Mouse (Mus musculus) left cerebral cortex, postnatal 14 days (tissue): ENCODE measurements around the gene Grik4. TPM values are rescaled to one million over a fixed set of nuclear protein-coding genes. Genes with fewer than 3 reads are reported as not detected.

Experiments used
- DNase-seq, 2 experiments: peaks; one replicate each; pipeline ENCODE4 v3.0.0; 2021 to 2022; ENCODE audit warnings: low spot score in 2 of 2, mixed read lengths in 1 of 2
- intact Hi-C: fragments of 180-260 bp; cut with DNase I; formaldehyde crosslinking; loops from one replicate; pipeline ENCODE4 v1.15.1; 2025
- microRNA-seq, 2 experiments: library from miRNA; unstranded; fragments of <30 nt; microRNA quantifications; one replicate each; pipeline ENCODE4 v1.2.0; 2022
- total RNA-seq, 2 experiments: library from RNA; stranded (reverse); gene quantifications; 2 replicates each; pipeline ENCODE4 v1.2.3; 2021

Grik4 gene
- total RNA-seq, 2 experiments from 2014 or later = 16.0 to 16.7 TPM

- DNase-seq = peak in 1 of 2 experiments; percentile 12
- intact Hi-C loops = no loop called here
Measured at GRCm38 (mm10) chr9:42490589-42491382, 453.5 kb downstream of the Grik4 start.

DNA sequence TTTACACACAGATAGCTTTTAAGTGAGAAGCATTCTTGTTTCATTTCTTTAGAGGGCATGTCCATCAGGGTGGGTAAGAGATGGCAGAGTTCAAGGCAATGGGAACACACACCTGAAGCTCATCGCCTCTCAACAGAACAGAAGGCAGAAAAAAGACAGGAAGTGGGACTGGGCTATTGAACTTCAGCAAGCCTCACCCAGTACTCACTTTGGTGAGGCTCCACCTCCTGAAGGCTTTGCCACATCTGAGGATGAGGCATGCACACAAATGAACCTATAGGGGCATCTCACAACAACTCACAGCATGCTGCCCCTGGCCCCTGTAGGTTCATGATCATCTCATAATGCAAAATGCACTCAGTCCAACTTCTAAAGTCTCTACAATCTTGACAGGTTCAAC, 456.2 kb downstream of the Grik4 start:
- DNase-seq = no peak
- intact Hi-C loops = no loop called here

DNA sequence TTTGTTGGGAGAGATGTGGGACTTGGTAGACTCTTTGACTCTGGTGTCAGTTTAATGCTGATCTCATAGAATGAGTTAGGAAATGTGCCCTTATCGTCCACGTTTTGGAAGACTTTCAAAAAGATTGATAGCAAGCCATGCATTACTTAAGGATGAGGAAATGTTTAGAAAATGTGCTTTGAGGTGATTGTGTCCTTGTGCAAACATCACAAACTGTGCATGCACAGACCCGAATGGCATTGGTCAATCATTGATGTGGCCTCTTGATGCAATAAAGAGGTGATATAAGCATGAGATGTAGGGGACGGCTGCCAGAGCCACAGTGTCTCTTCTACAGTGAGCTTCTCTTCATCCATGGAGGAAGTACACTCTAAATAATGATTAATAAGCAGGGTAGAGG, 457.4 kb downstream of the Grik4 start:
- no peak for DNase-seq
- intact Hi-C loops = no loop called here

GRCm38 (mm10) chr9:42484667-42485066, 459.6 kb downstream of the Grik4 start:
- intact Hi-C loops = no loop called here
- DNase-seq = no peak

- intact Hi-C loops = no loop called here
- DNase-seq = no peak
Measured at GRCm38 (mm10) chr9:42482944-42483343, 461.3 kb downstream of the Grik4 start.

- intact Hi-C loops = no loop called here
- no peak for DNase-seq
Measured at GRCm38 (mm10) chr9:42476166-42476565, 468.1 kb downstream of the Grik4 start.

GRCm38 (mm10) chr9:42474244-42474643, 470.0 kb downstream of the Grik4 start:
- DNase-seq = no peak
- intact Hi-C loops = no loop called here

GRCm38 (mm10) chr9:42471921-42472747, 472.2 kb downstream of the Grik4 start:
- DNase-seq = peak; percentile 94 to 96
- intact Hi-C loops = no loop called here

- intact Hi-C loops = no loop called here
- DNase-seq = peak; percentile 25 to 69
Measured at GRCm38 (mm10) chr9:42471214-42471613, 473.1 kb downstream of the Grik4 start.

- intact Hi-C loops = no loop called here
Measured at GRCm38 (mm10) chr9:42469323-42469722, 475.0 kb downstream of the Grik4 start.

DNA sequence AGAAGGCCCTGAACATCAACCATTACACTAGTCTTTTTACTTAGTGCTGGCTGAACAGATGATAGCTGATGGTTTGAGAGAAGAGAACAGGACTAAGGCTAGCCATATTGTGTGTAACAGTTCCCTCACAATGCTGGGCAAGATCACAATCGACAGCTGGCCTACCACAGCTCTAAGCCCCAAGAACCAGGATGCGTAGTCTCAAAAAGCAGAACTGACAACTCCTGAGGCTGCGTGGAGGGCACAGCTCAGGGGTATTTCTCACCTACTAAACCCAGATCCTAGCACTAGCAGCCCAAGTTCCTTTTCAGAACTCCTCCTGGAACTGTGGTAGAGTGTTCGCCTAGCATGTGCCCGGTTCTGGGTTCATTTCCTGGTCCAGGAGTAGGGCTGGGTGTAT, 475.9 kb downstream of the Grik4 start:
- intact Hi-C loops = no loop called here

More at GRCm38 (mm10) chr9:42469323-42469722, 475.0 kb downstream of the Grik4 start:
- no peak for DNase-seq

More for the DNA sequence above, 475.9 kb downstream of the Grik4 start:
- no peak for DNase-seq

Small RNAs within 50 kb of the gene (microRNA-seq; reads per million reads assigned to microRNA genes)
- gene Gm27509 = 0 reads per million in 2 experiments

Other genes with a start within 250 kb of the Grik4 start
- gene Arhgef12, start 162.7 kb upstream of the Grik4 start, total RNA-seq = 100 to 1,000 TPM; 156 to 159 TPM
- gene Tmem136, start 172.1 kb upstream of the Grik4 start, total RNA-seq = 10 to 100 TPM; 15.4 to 18.0 TPM